Mouse (Mus musculus) Patski (cell line): ENCODE measurements around the gene Cerk. TPM values are rescaled to one million over a fixed set of nuclear protein-coding genes. Genes with fewer than 3 reads are reported as not detected.
"Not testable (repeated sequence)": the region's sequence is repeated elsewhere in the genome, so short reads cannot be mapped to it uniquely, and the experiment has no call there.

ENCODE experiments used
- ATAC-seq: fragments of 100-300 bp; one replicate; pipeline ENCODE4 v1.8.0; 2021
- CTCF ChIA-PET: fragments of 350-600 bp; sonication (Branson Sonifier 250); formaldehyde crosslinking; loops from one replicate; lab custom pipeline; 2022; ENCODE audit warnings: inconsistent platforms; lab: Charles Lee
- POLR2A ChIA-PET: fragments of 350-600 bp; sonication (Branson Sonifier 250); formaldehyde crosslinking; loops from one replicate; lab custom pipeline; 2022; ENCODE audit warnings: antibody characterized with exemption, inconsistent platforms; lab: Charles Lee
- DNase-seq: peaks from one replicate; pipeline ENCODE4 v3.0.0-alpha.2; 2011; ENCODE audit warnings: low read depth, low spot score
- H3K27me3 ChIP-seq: fragments of 371-371 bp; one replicate; pipeline ENCODE4 v1.5.1; 2021
- CTCF ChIP-seq: fragments of 100-300 bp; IDR thresholded peaks from one replicate; pipeline ENCODE4 v1.5.1; 2021
- in situ Hi-C: fragments of 300-500 bp; cut with MboI; formaldehyde crosslinking; loops from 3 replicates; pipeline ENCODE4 v1.11.1; 2018; ENCODE audit warnings: low pct_unique_long_range_greater_than_20kb, mixed read lengths
- polyA plus RNA-seq: library from polyadenylated mRNA; unstranded; gene quantifications from one replicate; pipeline ENCODE4 v1.2.3, GENCODE M21; 2021

The Cerk gene
- polyA plus RNA-seq, 1 experiment from 2014 or later = 46.2 TPM

DNA sequence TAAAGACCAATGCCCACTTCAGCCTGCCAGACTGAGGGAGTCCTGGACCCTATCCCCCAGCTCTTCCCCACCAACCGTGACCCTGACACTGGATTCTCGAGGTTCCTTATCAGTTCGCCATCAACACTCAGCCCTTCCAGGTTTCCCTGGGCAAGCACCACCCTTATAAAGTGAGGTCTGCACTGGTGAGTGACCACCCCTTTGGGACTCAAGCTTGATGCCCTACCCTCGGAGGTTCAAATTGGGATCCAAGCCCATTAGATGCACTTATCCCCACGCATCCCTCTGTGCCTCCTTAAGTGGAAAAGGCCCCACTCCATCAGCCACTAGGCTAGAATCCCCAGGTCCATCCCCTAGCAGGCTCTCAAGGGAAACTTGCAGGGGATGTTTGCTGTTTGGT lies 1.9 kb downstream of the Cerk start:
- POLR2A ChIA-PET = interaction anchor here (0.6 to 1.2 kb wide), 4 partner anchors 10 to 1443 kb away, joined by 3 to 4 read pairs (median 3); no protein-coding TSS in a partner anchor
- no peaks in the 10 kb centered on the region for H3K27me3 ChIP-seq
- DNase-seq = no peak
- TF ChIP-seq CTCF = no peak
- CTCF ChIA-PET = interaction anchor here (0.9 to 1.2 kb wide), 2 partner anchors 17 to 44 kb away, joined by 3 to 4 read pairs; no protein-coding TSS in a partner anchor
- no peak for ATAC-seq
- in situ Hi-C loops = no loop called here

DNA sequence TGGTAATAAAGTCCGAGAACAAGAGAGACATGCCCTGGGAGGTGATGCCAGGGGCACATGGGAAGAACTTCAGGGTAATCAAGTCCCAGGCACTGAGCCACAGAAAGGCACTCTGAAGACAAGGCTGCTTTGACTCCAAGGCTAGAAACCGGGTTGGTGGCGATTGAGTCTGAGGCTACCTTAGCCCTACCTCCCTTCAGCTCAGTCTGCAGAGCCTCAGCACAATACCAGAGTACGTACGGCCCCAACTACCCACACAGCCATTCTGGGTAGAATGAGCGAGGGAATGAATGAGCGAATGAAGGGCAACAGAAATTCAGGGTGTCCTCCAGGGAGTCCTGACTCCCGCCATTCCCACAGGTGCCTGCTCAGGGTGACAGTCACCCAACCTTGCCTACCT lies 2.5 kb downstream of the Cerk start:
- ChIA-PET POLR2A (interaction anchor here (0.9 to 1.3 kb wide), 3 partner anchors 10 to 15 kb away, joined by 3 read pairs; no protein-coding TSS in a partner anchor), CTCF (interaction anchor here (1.2 kb wide), 1 partner anchor 18 kb away, joined by 4 read pairs; no protein-coding TSS in a partner anchor)
- in situ Hi-C loops = no loop called here
- ATAC-seq (no peak), DNase-seq (no peak)
- H3K27me3 ChIP-seq = no peaks in the 10 kb centered on the region
- no peak for TF ChIP-seq CTCF

DNA sequence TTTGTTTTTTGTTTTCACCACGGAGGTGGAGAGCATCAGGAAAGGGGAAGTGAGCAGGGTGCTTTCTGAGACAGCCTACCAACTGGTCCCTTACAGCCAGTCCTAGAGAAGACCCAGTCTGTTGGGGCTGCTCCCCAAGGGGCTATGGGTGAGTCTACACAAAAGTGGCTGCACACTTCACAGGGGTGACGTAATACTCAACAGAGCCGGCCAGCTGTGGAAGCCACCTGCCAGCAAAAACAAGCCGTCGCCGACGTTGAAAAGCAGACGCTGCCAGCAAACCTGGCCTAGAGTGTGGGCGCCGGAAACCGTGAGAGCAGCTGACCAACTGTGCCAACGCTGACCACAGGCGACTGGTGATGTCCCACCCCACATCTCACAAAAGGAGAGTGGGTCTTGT lies 3.3 kb downstream of the Cerk start:
- H3K27me3 ChIP-seq = no peaks in the 10 kb centered on the region
- no peak for ATAC-seq
- in situ Hi-C loops = no loop called here
- DNase-seq = no peak
- TF ChIP-seq CTCF = no peak
- ChIA-PET CTCF (no interaction called here), POLR2A (interaction anchor here (1.3 kb wide), 1 partner anchor 9 kb away, joined by 3 read pairs; no protein-coding TSS in a partner anchor)

- in situ Hi-C loops = no loop called here
These were observed 4.0 kb downstream of the Cerk start for GRCm38 (mm10) chr15:86181941-86182439.

GRCm38 (mm10) chr15:86181321-86181720 lies 4.6 kb downstream of the Cerk start:
- CTCF ChIA-PET = interaction anchor here (0.5 to 1.4 kb wide), 4 partner anchors 22 to 41 kb away, joined by 3 to 4 read pairs (median 3); no protein-coding TSS in a partner anchor
- ATAC-seq, H3K27me3 ChIP-seq, in situ Hi-C loops, POLR2A ChIA-PET, DNase-seq: not testable (repeated sequence)

More at GRCm38 (mm10) chr15:86181941-86182439, 4.0 kb downstream of the Cerk start:
- TF ChIP-seq CTCF = no peak
- ChIA-PET POLR2A (interaction anchor here (0.6 kb wide), 1 partner anchor 1817 kb away, joined by 4 read pairs; no protein-coding TSS in a partner anchor), CTCF (no interaction called here)
- no peak for ATAC-seq
- no peaks in the 10 kb centered on the region for H3K27me3 ChIP-seq
- no peak for DNase-seq

GRCm38 (mm10) chr15:86180427-86180826 lies 5.5 kb downstream of the Cerk start:
- ATAC-seq = no peak
- H3K27me3 ChIP-seq = no peaks in the 10 kb centered on the region
- ChIA-PET POLR2A (no interaction called here), CTCF (interaction anchor here (0.7 to 1.4 kb wide), 4 partner anchors 13 to 40 kb away, joined by 3 to 4 read pairs (median 3); no protein-coding TSS in a partner anchor)
- in situ Hi-C loops = no loop called here
- no peak for DNase-seq
- no peak for TF ChIP-seq CTCF

GRCm38 (mm10) chr15:86178594-86178993 lies 7.3 kb downstream of the Cerk start:
- CTCF ChIA-PET = no interaction called here
- in situ Hi-C loops = no loop called here
- POLR2A ChIA-PET = no interaction called here
- no peak for TF ChIP-seq CTCF
- ATAC-seq = no peak
- no peak for DNase-seq
- no peaks in the 10 kb centered on the region for H3K27me3 ChIP-seq

DNA sequence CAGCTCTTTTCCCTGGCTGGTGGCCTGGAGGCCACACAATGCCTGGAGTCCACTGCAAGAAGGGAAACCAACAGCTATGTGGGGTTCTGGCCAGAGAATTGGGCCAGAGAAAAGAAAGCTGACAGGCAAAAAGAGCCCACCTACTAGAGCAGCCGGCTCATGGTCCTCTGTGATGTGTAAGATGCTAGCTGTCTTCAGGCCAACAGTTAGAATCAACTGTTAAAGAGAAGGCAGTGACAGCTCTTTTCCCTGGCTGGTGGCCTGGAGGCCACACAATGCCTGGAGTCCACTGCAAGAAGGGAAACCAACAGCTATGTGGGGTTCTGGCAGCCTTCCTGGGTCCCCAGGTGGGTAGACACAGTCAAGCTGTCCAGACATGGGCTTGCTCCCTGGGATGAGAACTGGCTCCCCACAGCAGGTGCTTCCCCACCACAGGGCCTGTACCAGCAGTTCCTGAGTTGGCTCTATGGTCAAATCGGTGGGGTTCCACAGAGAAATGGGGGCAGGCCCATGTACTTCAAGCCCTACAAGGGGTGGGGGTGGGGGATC lies 8.2 kb downstream of the Cerk start:
- in situ Hi-C loops, H3K27me3 ChIP-seq, ATAC-seq, POLR2A ChIA-PET, DNase-seq: not testable (repeated sequence)
- CTCF ChIA-PET = interaction anchor here (0.7 kb wide), 1 partner anchor 29 kb away, joined by 3 read pairs; no protein-coding TSS in a partner anchor

- ChIA-PET CTCF (interaction anchor here (0.7 kb wide), 1 partner anchor 29 kb away, joined by 3 read pairs; no protein-coding TSS in a partner anchor), POLR2A (no interaction called here)
- ATAC-seq (no peak), DNase-seq (no peak)
- no peaks in the 10 kb centered on the region for H3K27me3 ChIP-seq
- no peak for TF ChIP-seq CTCF
- in situ Hi-C loops = no loop called here
These were observed 8.9 kb downstream of the Cerk start for GRCm38 (mm10) chr15:86176771-86177702.

GRCm38 (mm10) chr15:86176166-86176565 lies 9.8 kb downstream of the Cerk start:
- TF ChIP-seq CTCF = no peak
- ChIA-PET CTCF (no interaction called here), POLR2A (no interaction called here)
- H3K27me3 ChIP-seq = no peaks in the 10 kb centered on the region
- no peak for DNase-seq
- in situ Hi-C loops = no loop called here
- no peak for ATAC-seq
